Mouse (Mus musculus) heart, postnatal 36 days (tissue): ENCODE results near the gene B3gnt6. TPM values are rescaled to one million over a fixed set of nuclear protein-coding genes. Genes with fewer than 3 reads are reported as not detected.
A peak's percentile ranks its signal among the peaks of the same experiment; 100 is the strongest.

Experiments
- DNase-seq, 2 experiments: peaks; one replicate each; pipeline ENCODE4 v3.0.0; 2021 to 2022
- intact Hi-C: fragments of 180-260 bp; cut with DNase I; formaldehyde crosslinking; loops from one replicate; pipeline ENCODE4 v1.15.1; 2025
- total RNA-seq, 2 experiments: library from RNA; stranded (reverse); gene quantifications; 2 replicates each; pipeline ENCODE4 v1.2.3; 2021

B3gnt6 gene
- total RNA-seq, 2 experiments from 2014 or later: not detected

DNA sequence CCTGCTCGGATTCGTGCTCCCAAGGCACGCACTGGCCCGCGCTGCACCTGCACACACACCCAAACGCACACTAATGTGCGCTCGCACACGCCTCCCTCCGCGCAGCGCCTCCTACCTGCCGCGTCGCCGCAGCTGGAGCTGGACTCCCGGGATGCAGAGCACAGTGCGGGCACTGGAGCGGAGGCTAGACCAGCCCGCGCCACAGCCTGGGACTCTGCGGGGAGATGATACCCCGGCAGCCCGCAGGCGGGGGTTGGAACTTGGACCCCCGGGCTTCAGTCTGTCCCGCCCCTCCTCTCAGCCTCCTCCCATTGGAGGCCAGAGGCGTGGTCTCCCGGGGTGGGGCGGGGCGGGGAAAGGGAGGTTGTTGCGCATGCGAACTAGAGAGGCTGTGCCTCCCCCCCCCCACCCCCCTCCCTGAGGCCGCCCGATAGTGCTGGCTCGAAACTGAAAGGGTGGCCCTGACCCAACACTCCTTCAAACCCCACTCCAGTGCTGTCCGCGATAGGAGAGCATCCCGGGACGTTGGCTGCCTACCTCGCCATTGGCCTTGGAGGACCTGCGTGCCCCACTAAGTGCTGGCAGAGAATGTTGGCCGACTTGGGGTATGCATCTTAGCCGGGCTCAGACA, 21.2 kb downstream of the B3gnt6 start, which contains the start of gene Capn5:
Gene Capn5, minus strand, starts transcription at position 346 of the 631 bp plus-strand sequence.
- peak; percentile 67 to 72 for DNase-seq
- intact Hi-C loops: no loop called here

DNA sequence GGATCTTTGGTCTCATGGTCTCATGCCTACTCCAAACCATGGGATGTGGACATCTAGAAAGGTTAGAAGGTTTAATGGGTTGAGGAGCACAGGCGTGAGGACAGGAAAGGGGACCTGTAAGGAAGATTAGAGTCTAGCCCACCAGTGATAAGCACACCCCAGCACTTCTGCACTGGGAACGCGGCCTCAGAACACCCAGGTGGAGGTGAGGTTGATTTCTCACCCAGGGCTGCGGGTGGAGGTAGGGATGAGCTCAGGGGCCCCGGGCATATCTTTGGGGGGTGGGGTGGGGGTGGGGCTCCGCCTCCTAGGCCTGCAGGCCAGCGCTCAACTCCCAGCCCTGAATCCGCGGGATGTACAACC, 21.7 kb downstream of the B3gnt6 start:
- no peak for DNase-seq

DNA sequence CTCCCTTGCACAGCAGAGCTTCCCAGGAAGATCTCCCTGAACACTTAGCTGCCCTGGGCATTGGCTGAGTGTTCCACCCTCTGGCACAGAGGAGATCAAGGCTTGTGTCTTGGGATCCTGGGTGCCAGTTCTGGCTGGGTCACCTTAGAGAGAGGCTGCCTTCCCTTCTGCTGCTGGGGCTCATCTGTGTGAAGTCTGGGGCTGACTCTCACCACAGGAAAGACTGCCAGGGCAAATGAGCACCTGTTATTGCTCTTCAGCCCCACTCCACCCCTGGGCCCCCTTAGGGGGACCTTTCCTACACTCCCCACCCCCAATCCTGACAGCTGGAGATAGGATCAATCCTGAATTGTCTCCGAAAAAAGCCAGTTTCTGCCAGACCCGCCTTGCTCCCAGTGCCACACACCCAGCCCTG, 22.2 kb downstream of the B3gnt6 start:
- intact Hi-C loops: no loop called here
- DNase-seq: no peak

More for the DNA sequence above, 21.7 kb downstream of the B3gnt6 start:
- intact Hi-C loops: no loop called here

GRCm38 (mm10) chr7:98176322-98177070, 22.8 kb downstream of the B3gnt6 start:
- intact Hi-C loops: no loop called here
- no peak for DNase-seq

- DNase-seq: no peak
- intact Hi-C loops: no loop called here
These were observed 24.2 kb downstream of the B3gnt6 start for GRCm38 (mm10) chr7:98174883-98175755.

- intact Hi-C loops: no loop called here
- DNase-seq: no peak
These were observed 25.9 kb downstream of the B3gnt6 start for GRCm38 (mm10) chr7:98173408-98173807.

- intact Hi-C loops: no loop called here
These were observed 26.6 kb downstream of the B3gnt6 start for GRCm38 (mm10) chr7:98172661-98173060.

DNA sequence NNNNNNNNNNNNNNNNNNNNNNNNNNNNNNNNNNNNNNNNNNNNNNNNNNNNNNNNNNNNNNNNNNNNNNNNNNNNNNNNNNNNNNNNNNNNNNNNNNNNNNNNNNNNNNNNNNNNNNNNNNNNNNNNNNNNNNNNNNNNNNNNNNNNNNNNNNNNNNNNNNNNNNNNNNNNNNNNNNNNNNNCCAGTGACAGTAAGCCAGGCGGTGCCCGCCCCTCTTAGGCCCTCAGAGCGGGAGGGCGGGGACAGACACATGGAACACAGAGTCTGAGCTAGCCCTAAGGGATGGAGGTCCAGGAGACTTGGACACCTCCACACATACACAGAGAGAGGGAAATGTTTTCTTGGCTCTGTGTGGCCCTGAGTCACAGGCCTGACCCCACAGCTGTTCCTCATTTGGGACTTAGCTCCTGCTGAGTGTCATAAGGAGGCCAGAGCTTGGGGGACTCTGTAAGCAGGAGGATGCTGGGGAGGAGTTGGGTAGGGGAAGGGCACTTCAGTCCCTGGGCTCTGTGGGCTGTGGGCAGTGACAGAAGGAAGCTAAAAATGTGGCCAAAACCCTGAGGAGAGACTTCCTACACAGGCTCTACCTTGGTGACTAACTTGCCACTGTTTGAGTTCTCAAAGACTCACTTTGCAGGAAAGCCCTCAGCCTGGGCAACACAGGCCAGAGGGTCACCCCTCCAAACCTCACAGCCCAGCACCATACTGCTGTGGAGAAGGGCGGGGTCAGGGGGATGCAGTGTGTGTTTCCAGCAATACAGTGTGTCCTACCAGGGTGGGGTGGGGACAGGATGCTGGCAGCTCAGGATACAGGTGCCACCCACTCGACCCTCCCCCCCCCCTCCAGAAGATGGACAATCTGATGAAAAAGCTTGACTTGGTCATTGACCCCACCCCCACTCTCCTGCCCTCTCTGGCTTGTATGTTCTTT, 27.9 kb downstream of the B3gnt6 start:
- peak; percentile 60 to 64 for DNase-seq
- intact Hi-C loops: no loop called here

More at GRCm38 (mm10) chr7:98172661-98173060, 26.6 kb downstream of the B3gnt6 start:
- no peak for DNase-seq

- intact Hi-C loops: no loop called here
- DNase-seq: peak in 1 of 2 experiments; percentile 26
These were observed 34.2 kb downstream of the B3gnt6 start for GRCm38 (mm10) chr7:98164999-98165528.

- intact Hi-C loops: no loop called here
- no peak for DNase-seq
These were observed 34.8 kb downstream of the B3gnt6 start for GRCm38 (mm10) chr7:98164382-98164998.

DNA sequence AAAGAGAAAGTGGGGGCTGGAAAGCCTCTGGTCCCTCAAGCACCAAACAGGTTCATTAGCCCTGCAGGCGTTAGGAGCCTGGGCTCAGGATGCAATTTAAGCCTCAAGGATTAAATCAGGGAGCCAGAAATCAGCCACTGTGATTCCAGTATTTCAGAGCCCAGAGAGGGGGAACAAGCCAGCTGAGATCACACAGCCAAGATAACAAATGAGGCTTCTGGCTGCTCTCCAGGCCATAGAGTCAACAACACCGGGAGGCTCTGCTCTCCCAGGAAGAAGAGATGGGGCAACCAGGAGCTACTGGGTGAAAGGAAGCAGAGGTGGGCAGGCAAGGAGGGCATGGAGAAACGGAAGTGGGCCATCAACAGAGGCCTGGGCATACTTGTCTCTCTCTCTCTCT, 35.6 kb downstream of the B3gnt6 start:
- DNase-seq: no peak
- intact Hi-C loops: no loop called here

DNA sequence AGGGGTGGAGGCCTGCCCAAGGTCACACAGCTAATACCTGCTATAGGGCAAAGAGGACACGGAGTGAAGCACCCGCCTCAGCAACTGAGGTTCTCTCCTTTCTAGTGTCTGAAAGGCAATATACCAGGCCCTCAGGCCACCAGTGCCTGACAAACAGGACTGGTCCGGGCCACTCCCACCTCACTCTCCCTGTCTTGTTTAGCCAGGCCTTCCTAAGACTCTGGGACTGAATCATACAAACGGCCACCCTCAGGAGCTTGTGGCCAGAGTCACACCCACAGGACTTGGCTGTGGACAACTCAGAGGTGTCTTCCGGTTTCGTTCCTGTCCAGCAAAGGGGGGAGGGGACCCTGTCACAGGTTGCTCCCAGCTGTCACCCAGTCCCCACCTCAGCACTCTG, 37.0 kb downstream of the B3gnt6 start:
- intact Hi-C loops: no loop called here
- DNase-seq: no peak

GRCm38 (mm10) chr7:98160041-98160740, 39.1 kb downstream of the B3gnt6 start:
- intact Hi-C loops: no loop called here

GRCm38 (mm10) chr7:98158481-98158880, 40.8 kb downstream of the B3gnt6 start:
- DNase-seq: no peak
- intact Hi-C loops: loop anchor here (5.0 kb wide), 1 partner anchor 274 kb away; no protein-coding TSS in a partner anchor

More at GRCm38 (mm10) chr7:98160041-98160740, 39.1 kb downstream of the B3gnt6 start:
- no peak for DNase-seq

- intact Hi-C loops: loop anchor here (5.0 kb wide), 1 partner anchor 275 kb away; no protein-coding TSS in a partner anchor
- DNase-seq: no peak
These were observed 41.5 kb downstream of the B3gnt6 start for GRCm38 (mm10) chr7:98157636-98158332.

DNA sequence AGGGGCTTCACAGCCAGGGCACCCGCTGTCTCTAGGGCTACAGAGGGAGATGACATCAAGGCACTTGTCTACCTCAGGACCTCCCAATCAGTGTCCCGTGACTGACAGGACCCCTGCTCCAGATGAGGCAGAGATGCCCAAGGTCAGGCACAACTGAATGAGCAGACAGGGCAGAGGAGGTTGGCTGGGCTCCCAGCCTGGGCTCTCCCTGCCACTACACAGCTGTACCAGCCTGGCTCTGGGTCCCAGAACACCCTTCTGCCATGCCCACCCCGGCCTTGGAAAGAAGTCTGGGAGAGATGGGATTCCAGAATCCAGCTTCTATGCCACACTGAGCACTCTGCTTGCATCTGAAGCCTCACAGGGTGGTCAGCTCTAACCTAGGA, 43.0 kb downstream of the B3gnt6 start:
- intact Hi-C loops: loop anchor here (5.0 kb wide), 1 partner anchor 276 kb away; no protein-coding TSS in a partner anchor
- no peak for DNase-seq

GRCm38 (mm10) chr7:98155546-98156279, 43.6 kb downstream of the B3gnt6 start:
- peak; percentile 71 to 74 for DNase-seq
- intact Hi-C loops: loop anchor here (1.0 to 5.0 kb wide), 4 partner anchors 36 to 277 kb away; no protein-coding TSS in a partner anchor
